Mouse (Mus musculus) lung, postnatal 0 days (tissue): Measurements from ENCODE around the gene Tyro3. TPM values are rescaled to one million over a fixed set of nuclear protein-coding genes. Genes with fewer than 3 reads are reported as not detected.
A peak's percentile ranks its signal among the peaks of the same experiment; 100 is the strongest.

Source experiments
- ATAC-seq: fragments of 200-750 bp; cut with Nextera tagmentation; 2 replicates; pipeline ENCODE4 v1.8.0; 2017; ENCODE audit warnings: moderate library complexity
- DNase-seq: peaks from one replicate; pipeline ENCODE4 v3.0.0-alpha.2; 2016; ENCODE audit warnings: low spot score
- H3K27ac ChIP-seq: fragments of 300-500 bp; sonication (generic); 2 replicates; pipeline ENCODE4 v1.5.1; 2014; ENCODE audit warnings: antibody characterized with exemption, mild to moderate bottlenecking, low read length, mixed read lengths
- H3K27me3 ChIP-seq: fragments of 300-500 bp; sonication (generic); replicated peaks from 2 replicates; pipeline ENCODE4 v1.6.1; 2014; ENCODE audit warnings: low read length, mixed read lengths; ENCODE audit not compliant: insufficient read depth
- H3K36me3 ChIP-seq: fragments of 300-500 bp; sonication (generic); 2 replicates; pipeline ENCODE4 v1.6.1; 2014; ENCODE audit warnings: low read length, mixed read lengths; ENCODE audit not compliant: insufficient read depth
- H3K4me1 ChIP-seq: fragments of 300-500 bp; sonication (generic); 2 replicates; pipeline ENCODE4 v1.6.1; 2014; ENCODE audit warnings: antibody characterized with exemption, low read depth, low read length, mixed read lengths; ENCODE audit not compliant: insufficient read depth
- H3K4me2 ChIP-seq: fragments of 300-500 bp; sonication (generic); replicated peaks from 2 replicates; pipeline ENCODE4 v1.6.1; 2014; ENCODE audit warnings: low read depth, mild to moderate bottlenecking, low read length, moderate library complexity, mixed read lengths
- H3K4me3 ChIP-seq: fragments of 300-500 bp; sonication (generic); 2 replicates; pipeline ENCODE4 v1.5.1; 2014; ENCODE audit warnings: low read depth, low read length
- H3K9ac ChIP-seq: fragments of 300-500 bp; sonication (generic); replicated peaks from 2 replicates; pipeline ENCODE4 v1.6.1; 2014; ENCODE audit warnings: low read depth, mild to moderate bottlenecking
- H3K9me3 ChIP-seq: fragments of 300-500 bp; sonication (generic); 2 replicates; pipeline ENCODE4 v1.6.1; 2016; ENCODE audit warnings: low read length, mixed read lengths
- CTCF ChIP-seq: IDR thresholded peaks from 2 replicates; pipeline ENCODE4 v1.5.1; 2016; ENCODE audit warnings: antibody characterized with exemption, mild to moderate bottlenecking
- EP300 ChIP-seq: IDR thresholded peaks from 2 replicates; pipeline ENCODE4 v1.6.1; 2016; ENCODE audit warnings: antibody characterized with exemption, mild to moderate bottlenecking, control low read depth
- WGBS: fragments of 180-500 bp; shearing (Covaris S2); extraction: QIAGEN DNeasy Blood & Tissue Kit; methylation state at CpG from one replicate; pipeline ENCODE4 v1.1.7; 2014; 5-methylcytosine and 5-hydroxymethylcytosine counted together
- polyA plus RNA-seq: library from polyadenylated mRNA; unstranded; fragments of >200 nt; fragmentation: Nextera tagmentation; extraction: Ambion mirVana; gene quantifications from 2 replicates; pipeline ENCODE4 v1.2.1, GENCODE M21; 2015

Tyro3 gene
- polyA plus RNA-seq, 1 experiment from 2014 or later = 7.3 TPM

DNA sequence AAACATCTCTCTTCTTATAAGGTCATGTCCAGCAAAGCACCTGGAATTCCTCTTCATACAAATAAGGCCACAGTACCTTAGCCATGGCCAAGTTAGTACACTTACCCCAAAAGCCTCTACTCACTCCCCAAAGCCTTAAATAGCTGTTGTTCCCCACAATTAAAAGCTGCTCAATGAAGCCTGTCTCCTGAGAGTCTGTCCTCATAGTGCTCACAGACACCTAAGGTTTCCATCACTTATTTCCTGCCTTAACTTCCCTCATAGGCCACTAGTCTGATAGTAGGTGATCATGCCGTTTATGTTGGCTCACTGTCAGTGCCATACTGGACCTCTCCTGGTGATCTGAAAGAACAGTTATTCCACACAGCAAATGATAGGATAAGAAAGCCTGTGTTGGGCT, 35.3 kb upstream of the Tyro3 start:
- H3K27me3 ChIP-seq = peaks cover 15% of the 10 kb centered on the region
- WGBS = 65% methylated on average over 1 of the region's 1 CpGs

GRCm38 (mm10) chr2:119763924-119764323, 33.6 kb upstream of the Tyro3 start:
- DNase-seq (no peak), ATAC-seq (no peak)
- Histone ChIP-seq H3K4me3 (no peak overlapping the region), H3K27me3 (peaks cover 7% of the 10 kb centered on the region; the same call in 1 of the 2 replicates), H3K9me3 (no peaks in the 10 kb centered on the region), H3K4me2 (no peak overlapping the region), H3K4me1 (0 out of 2 replicates have a peak, but pooled peaks cover under 1% of the 10 kb centered on the region), H3K27ac (no peak overlapping the region), H3K9ac (no peak overlapping the region), H3K36me3 (no peaks in the 10 kb centered on the region)
- WGBS = 67% methylated on average over 4 of the region's 4 CpGs
- TF ChIP-seq EP300 = no peak
- no peak for TF ChIP-seq CTCF

More for the DNA sequence above, 35.3 kb upstream of the Tyro3 start:
- DNase-seq = no peak
- Histone ChIP-seq H3K27ac (no peak overlapping the region), H3K4me3 (no peak overlapping the region), H3K4me2 (no peak overlapping the region), H3K9me3 (no peaks in the 10 kb centered on the region), H3K36me3 (no peaks in the 10 kb centered on the region), H3K4me1 (peaks cover 6% of the 10 kb centered on the region; the same call in 1 of the 2 replicates), H3K9ac (no peak overlapping the region)
- ATAC-seq = no peak
- no peak for TF ChIP-seq EP300
- no peak for TF ChIP-seq CTCF

DNA sequence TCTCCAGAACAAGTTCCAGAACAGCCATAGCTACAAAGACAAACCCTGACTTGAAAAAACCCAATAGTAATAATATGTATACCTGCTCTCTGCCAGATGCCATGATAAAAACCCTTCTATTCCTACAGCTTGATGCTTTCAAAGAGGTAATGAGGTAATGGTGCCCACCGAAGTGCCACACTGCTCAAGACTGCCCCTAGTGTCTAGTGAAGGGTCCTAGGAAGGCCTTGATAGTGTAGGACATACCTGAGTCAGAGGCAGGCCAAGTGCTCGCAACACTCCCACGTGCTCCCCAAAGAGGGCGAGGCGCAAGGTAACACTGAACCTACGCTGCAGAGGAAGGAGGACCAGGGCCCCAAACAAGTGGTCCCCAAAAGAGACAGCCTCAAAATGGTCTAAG, 30.3 kb upstream of the Tyro3 start:
- DNase-seq = no peak
- Histone ChIP-seq H3K9ac (no peak overlapping the region), H3K4me1 (no peaks in the 10 kb centered on the region), H3K4me3 (no peak overlapping the region), H3K36me3 (0 out of 2 replicates have a peak, but pooled peaks cover 4% of the 10 kb centered on the region), H3K9me3 (no peaks in the 10 kb centered on the region), H3K27me3 (no peaks in the 10 kb centered on the region), H3K4me2 (no peak overlapping the region), H3K27ac (no peak overlapping the region)
- no peak for ATAC-seq
- TF ChIP-seq CTCF (peak; percentile 51), EP300 (no peak)
- WGBS = 90% methylated on average over 6 of the region's 6 CpGs

GRCm38 (mm10) chr2:119787206-119787883, 10.2 kb upstream of the Tyro3 start, which contains the start of gene Rpap1:
Gene Rpap1, minus strand, starts transcription at chr2:119787537.
- WGBS = under 1% methylated on average over 44 of the region's 44 CpGs
- Histone ChIP-seq H3K27me3 (no peaks in the 10 kb centered on the region), H3K27ac (peak within 1 kb of the TSS; percentile 54), H3K9me3 (no peaks in the 10 kb centered on the region; the same call in 1 of the 2 replicates), H3K36me3 (no peaks in the 10 kb centered on the region), H3K4me3 (peak within 1 kb of the TSS; percentile 64), H3K4me2 (peak within 1 kb of the TSS; percentile 79), H3K4me1 (peaks cover 7% of the 10 kb centered on the region; the same call in 1 of the 2 replicates), H3K9ac (peak within 1 kb of the TSS; percentile 41)
- DNase-seq (peak; percentile 81), ATAC-seq (peak; percentile 96)
- TF ChIP-seq CTCF (no peak), EP300 (no peak)

DNA sequence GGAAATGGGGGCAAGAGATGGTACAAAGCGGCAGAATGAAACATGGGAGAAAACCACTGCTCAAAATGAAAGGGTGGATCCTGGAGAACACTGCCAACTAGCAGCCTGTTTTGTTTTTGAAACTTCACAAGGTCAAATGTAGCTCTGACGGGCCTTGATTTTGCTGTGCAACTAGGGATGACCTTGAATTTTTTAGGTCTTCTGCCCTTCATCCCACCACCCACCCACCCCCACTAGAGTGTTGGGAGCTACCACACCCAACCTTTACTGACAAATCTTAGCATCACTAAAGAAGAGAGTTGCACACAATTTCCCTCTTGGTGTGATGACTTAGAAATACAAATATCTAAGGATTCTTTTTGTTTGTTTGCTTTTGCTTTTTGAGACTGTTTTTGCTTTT, 7.5 kb upstream of the Tyro3 start:
- ATAC-seq = no peak
- H3K9ac ChIP-seq = no peak overlapping the region
- no peak overlapping the region for H3K4me3 ChIP-seq
- TF ChIP-seq EP300 (no peak), CTCF (no peak)
- H3K4me1 ChIP-seq = peaks cover 7% of the 10 kb centered on the region; the same call in 1 of the 2 replicates
- no peak overlapping the region for H3K27ac ChIP-seq
- H3K4me2 ChIP-seq = no peak overlapping the region
- no peaks in the 10 kb centered on the region for H3K36me3 ChIP-seq
- 70% methylated on average over 2 of the region's 2 CpGs for WGBS
- H3K9me3 ChIP-seq = no peaks in the 10 kb centered on the region
- no peak for DNase-seq
- no peaks in the 10 kb centered on the region for H3K27me3 ChIP-seq

GRCm38 (mm10) chr2:119798246-119798927, 854 bp downstream of the Tyro3 start:
- no peaks in the 10 kb centered on the region for H3K27me3 ChIP-seq
- no peaks in the 10 kb centered on the region for H3K9me3 ChIP-seq
- no peak overlapping the region for H3K27ac ChIP-seq
- H3K4me2 ChIP-seq = peak overlapping the region; percentile 100; the same call in 1 of the 2 replicates
- no peak overlapping the region for H3K4me3 ChIP-seq
- no peaks in the 10 kb centered on the region; the same call in 1 of the 2 replicates for H3K4me1 ChIP-seq
- 10% methylated on average over 13 of the region's 13 CpGs for WGBS
- peak; percentile 89 for DNase-seq
- no peak overlapping the region for H3K9ac ChIP-seq
- no peaks in the 10 kb centered on the region for H3K36me3 ChIP-seq
- TF ChIP-seq EP300 (0 out of 2 replicates have a peak, but pooled peaks have one; percentile 19), CTCF (peak; percentile 79)
- ATAC-seq = peak; percentile 58
